In the genomic region with DNA sequence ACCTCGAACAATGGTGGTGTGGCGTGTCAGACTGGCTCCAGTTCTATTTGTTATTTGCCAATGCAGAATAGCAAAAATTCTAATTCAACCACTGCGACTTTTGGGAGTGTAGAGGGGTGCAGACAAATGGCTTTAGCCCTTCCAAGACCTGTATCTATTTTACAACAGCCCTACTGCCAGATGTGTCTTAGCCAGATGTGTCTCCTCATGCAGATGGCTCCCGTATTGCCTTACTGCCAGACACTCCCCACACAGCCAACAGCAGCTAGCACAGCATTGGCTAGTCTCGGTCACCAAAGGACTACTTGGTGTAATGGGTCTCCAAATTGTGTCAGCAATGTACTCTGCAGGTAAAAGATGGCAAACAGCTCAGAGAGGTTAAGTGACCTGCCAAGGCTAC, we compare ENCODE assay signal across 1 mouse cellular context.
TF ChIP-seq lines count a peak whose summit lies in the region.

No protein-coding gene starts in this region.

TF ChIP-seq in MEL, 35 proteins besides CTCF, POLR2A, EP300 and RAD21 (continued from another document):
- TF ChIP-seq POLR2AphosphoS2 (IDR thresholded peaks at IDR 0.05; ENCODE audit: low read length) (no peak), NELFE (IDR thresholded peaks at IDR 0.05; ENCODE audit: low read depth, low read length) (no peak), ZC3H11A (IDR thresholded peaks at IDR 0.05; ENCODE audit: low read depth, low read length) (no peak), UBTF (IDR thresholded peaks at IDR 0.05; ENCODE audit: borderline replicate concordance, insufficient read depth, low read depth, low read length) (no peak), USF1 (IDR thresholded peaks at IDR 0.05; ENCODE audit: low read depth, low read length) (no peak), GATA1 (IDR thresholded peaks at IDR 0.05; ENCODE audit: low read depth, low read length) (no peak), ZNF384 (IDR thresholded peaks at IDR 0.05; ENCODE audit: low read depth, low read length) (no peak), HCFC1 (IDR thresholded peaks at IDR 0.05; ENCODE audit: low read depth, low read length) (no peak), ZKSCAN1 (IDR thresholded peaks at IDR 0.05; ENCODE audit: low read depth, low read length) (no peak), TBP (IDR thresholded peaks at IDR 0.05; ENCODE audit: low read depth, low read length) (no peak), TAL1 (IDR thresholded peaks at IDR 0.05; ENCODE audit: low read length) (no peak)
